Mouse (Mus musculus): ENCODE measurements around the gene Kptn. TPM values are rescaled to one million over a fixed set of nuclear protein-coding genes. Genes with fewer than 3 reads are reported as not detected.

Kptn gene
- polyA plus RNA-seq, 1 experiment: 21.4 TPM

DNA sequence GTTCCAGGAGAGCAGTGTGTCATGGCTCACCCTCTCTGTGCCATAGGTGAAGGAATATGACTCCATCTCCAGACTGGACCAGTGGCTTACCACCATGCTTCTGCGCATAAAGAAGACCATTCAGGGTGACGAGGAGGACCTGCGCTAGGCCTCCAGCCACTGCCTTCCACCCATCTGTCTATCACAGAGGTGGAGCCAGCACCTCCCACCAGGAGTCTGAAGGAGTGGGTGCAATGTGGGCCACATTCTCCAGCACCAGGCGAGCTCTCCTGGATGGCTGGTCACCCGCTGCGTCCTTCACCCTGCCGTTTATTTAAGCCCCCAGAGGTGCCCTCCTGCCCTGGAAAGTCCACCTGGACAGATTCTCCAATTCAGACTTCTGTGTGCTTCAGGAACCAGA, 3.3 kb upstream of the Kptn start:
- no peak for DNase-seq (ENCODE audit: low read depth, low spot score)
- WGBS: 97% methylated on average over 7 of the region's 7 CpGs

DNA sequence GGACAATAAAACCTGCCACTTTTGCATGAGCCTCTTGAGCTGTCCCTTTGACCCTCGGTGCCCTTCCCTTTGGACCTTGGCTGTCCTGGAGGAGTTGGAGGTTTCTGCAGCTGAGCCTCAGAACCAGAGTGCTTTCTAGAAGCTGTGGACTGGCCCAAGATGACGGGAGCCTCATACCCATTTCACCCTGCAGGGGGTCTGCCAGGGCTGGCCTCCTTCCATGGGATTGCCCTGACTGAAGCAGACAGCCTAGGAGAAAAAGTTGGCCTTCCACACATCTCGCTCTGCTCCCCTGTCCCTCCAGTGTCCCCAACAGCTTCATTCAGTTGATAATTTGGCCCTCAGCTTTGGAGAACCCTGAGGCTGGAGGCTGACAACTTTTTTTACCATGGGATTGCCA, 2.6 kb upstream of the Kptn start:
- 92% methylated on average over 3 of the region's 3 CpGs for WGBS
- DNase-seq (ENCODE audit: low read depth, low spot score): no peak

DNA sequence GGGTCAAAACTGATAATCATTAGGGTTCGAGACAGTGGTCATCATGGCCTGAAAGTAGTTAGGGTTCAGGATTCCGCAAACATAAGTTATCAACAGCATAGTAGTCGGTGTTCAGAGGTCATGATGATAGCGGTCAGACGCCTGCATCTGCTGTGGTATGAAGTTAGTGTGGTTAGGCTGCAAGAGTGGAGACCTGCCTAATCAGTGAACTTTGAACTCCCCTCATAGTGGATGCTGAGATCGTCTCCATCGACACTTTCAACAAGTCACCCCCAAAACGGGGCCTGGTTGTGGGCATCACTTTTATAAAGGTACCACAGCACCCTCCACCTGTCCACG, 536 bp downstream of the Kptn start:
- 35% methylated on average over 9 of the region's 9 CpGs for WGBS
- no peak for DNase-seq (ENCODE audit: low read depth, low spot score)

DNA sequence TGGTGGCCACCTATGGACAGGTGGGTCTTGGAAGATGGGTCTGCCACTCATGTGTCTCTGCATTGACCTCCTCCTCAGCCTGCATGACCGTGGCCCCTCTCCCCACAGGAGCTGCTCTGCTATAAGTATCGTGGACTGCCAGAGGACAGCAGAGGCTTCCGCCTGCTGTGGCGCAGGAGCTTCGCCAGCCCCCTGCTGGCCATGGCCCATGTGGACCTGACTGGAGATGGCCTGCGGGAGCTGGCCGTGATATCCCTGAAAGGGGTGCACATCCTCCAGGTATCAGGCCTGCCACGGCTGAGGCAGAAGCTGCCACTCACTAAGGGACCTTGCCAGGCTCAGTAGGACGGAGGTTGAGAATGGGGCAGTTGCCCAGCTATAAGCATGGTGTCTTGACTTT, 6.1 kb downstream of the Kptn start:
- no peak for DNase-seq (ENCODE audit: low read depth, low spot score)
- 83% methylated on average over 9 of the region's 9 CpGs for WGBS

DNA sequence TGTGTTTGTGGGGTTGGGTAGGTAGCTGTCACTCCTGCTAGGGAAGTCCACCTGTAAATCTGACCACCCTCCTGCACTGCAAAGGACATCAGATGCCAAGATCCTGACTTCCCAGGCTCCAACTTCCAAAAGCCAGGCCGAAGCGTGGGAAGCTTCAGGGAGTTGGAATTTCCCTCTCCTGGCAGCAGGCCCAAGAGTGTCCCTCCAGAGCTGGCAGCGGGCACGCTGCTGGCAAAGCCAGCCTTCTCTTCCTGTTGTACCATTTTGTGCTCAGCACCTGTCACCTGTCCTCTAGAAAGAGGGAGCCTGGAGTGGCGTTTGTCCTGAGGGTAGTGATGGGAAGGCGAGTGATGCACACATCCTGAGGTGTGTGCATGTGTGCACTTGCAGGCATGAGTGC, 8.6 kb downstream of the Kptn start:
- DNase-seq (ENCODE audit: low read depth, low spot score): no peak
- 59% methylated on average over 6 of the region's 6 CpGs for WGBS

DNA sequence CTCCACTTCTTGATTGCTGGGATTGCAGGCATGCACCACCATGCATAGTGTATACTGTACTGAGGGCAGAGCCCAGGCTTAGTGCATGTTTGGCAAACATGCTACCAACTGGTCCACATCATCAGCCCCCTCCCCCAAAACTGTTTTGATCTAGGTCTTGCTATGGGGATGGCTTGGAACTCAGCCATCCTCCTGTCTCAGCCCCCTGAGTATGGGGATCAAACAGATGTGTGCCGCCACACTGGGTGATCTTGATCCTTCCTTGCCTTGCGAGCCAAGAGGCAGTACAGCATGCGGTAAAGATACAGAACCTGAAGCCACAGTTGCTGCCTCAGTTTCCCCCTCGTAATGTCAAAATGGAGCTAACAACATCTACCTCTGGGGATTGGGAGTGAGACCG, 9.2 kb downstream of the Kptn start:
- 67% methylated on average over 5 of the region's 5 CpGs for WGBS
- DNase-seq (ENCODE audit: low read depth, low spot score): no peak

DNA sequence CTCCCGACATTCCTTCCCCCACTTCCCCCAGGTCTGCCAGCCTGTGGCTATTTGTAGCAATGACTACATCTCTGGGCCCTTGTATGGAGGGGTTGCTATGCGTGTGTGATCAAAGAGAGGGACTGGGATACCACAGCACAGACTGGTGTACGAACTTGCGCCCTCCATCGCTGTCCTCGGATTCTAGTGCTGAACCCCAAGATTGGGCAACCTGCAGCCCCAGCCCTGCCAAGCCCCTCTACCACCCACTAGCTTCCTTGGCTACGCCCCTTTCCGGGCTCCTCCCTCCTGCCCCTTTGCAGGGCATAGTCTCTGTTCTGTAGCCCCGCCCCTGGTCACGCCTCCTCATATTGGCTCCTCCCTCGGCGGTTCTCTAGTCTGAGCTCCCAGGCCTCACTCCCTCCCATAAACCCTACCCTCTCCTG, 9.7 kb downstream of the Kptn start, which contains the start of gene Slc8a2:
Slc8a2 (plus strand) TSS at position 406 of the 425 bp plus-strand sequence.
- 6% methylated on average over 12 of the region's 12 CpGs for WGBS
- no peak for DNase-seq (ENCODE audit: low read depth, low spot score)

DNA sequence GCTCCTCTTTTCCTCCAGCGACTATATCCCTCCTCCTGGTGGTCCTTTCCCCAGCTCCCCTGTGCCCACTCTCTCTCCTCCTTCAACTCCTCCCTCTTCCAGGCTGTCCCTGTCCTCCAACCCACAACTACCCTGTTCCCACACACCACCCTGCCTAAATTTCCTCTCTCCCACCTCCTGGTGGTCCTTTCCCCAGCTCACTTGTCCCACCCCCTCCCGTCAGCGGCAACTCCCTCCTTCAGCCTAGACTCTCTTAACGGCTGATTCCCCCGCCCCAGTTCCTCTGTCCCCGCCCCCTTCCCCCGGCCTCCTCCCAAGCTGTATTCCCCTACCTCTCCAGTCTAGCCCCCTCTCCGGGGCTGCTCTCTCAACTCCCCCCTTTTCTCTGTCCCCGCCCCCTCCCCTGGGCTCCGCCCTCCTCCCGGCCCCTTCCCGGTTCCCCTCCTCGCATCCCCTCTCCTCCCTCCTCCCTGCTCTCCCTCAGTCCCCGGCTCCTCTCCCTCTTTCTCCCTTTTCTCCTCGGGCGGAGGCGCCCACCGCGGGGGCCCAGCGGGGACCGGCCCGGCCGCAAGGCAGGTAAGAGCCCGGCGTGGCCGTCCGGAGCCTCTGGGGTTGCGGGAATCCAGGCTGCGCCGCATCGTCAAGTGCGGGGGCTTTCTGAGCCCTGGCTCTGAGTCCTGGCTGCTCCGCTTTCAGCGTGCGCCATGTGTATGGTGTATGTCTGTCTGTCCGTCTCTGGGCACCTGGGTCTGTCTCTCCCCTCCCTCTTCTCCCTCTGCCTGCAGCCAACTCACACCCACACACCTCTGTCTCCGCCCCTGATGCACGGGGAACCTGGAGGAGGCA, 10.4 kb downstream of the Kptn start:
- no peak for DNase-seq (ENCODE audit: low read depth, low spot score)
- WGBS: 3% methylated on average over 36 of the region's 38 CpGs

DNA sequence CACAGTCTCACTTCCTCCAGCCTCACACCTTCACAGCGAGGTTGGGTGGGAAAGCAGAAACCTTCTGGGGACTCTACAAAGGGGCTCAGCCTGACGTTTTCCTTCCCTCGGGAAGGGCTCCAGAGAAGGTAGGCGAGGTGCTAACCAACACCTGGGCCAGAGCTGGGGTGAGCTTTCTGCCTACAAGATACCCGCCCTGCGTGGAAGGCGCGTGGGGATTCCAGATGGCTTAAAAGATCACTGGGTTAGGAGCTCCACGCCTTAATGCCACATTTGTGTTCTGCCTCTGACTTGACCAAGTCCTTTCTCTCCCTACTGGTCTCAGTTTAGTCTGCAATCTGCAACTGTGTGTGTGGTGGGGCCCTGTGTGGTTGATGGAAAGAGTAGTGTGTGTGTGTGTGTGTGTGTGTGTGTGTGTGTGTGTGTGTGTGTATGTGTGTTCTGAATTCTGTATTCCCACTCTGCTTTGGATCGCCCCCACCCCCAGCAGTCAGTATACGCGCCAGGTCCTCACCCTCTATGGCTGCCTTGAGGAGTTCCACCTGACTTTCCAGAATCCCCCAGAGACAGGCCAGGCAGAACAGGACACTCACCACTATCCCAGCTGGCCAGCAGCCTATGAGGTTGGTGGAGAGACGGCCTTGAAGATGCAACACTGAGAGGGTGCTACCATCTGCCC, 11.4 kb downstream of the Kptn start:
- DNase-seq (ENCODE audit: low read depth, low spot score): no peak
- WGBS: 26% methylated on average over 13 of the region's 13 CpGs

DNA sequence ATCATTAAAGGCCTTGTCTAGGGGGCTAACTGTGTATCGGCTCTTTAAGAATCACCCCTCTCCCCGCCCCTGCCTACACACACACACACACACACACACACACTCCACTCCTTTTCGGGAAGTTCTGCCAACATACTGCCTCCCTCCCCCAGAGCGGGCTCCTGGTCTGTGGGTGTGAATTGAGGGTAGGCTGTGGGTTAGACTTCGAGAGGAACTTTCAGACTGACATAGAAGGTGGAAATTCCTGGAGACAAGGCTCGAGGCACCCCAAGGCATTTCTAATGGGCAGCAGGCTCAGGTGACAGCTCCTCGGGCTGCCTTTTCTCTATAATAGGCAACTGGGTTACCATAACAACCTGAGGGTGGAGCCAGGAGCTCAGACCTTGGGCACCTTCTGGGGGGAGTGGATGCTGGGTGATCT, 12.5 kb downstream of the Kptn start:
- no peak for DNase-seq (ENCODE audit: low read depth, low spot score)
- whole genome bisulfite sequencing: 5% methylated on average over 7 of the region's 7 CpGs

DNA sequence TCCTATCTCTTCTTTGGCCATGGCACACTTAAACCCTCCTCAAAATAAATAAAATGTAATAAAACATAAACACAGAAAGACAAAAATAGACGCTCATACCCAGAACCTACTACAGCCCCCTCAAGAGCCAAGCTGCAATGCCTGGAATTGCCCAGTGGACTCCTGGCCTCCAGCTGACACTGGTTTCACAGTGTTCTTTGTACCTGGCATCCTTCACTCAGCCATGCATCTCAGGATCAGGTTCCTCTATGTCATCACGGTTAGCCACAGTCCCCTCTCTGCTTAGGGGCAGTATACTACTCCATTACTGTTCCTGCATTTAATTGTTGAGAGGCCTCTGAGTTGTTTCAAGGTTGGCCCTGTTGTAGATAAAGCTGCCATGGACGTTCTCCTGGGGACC, 13.2 kb downstream of the Kptn start:
- WGBS: 42% methylated on average over 3 of the region's 3 CpGs
- no peak for DNase-seq (ENCODE audit: low read depth, low spot score)

DNA sequence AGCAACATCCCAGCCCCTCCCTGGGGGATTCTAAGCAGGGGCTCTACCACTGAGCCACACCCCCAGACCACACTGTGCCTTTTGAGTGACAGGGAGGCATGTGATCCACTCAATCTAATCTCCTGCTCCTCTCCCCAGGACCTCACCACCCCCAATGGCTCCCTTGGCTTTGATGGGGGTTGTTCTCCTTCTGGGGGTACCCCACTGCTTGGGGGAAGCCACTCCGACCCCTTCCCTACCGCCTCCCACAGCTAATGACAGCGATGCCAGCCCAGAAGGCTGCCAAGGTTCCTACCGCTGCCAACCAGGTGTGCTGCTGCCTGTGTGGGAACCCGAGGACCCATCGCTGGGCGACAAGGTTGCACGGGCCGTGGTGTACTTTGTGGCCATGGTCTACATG, 14.0 kb downstream of the Kptn start:
- WGBS: 90% methylated on average over 9 of the region's 9 CpGs
- no peak for DNase-seq (ENCODE audit: low read depth, low spot score)

DNA sequence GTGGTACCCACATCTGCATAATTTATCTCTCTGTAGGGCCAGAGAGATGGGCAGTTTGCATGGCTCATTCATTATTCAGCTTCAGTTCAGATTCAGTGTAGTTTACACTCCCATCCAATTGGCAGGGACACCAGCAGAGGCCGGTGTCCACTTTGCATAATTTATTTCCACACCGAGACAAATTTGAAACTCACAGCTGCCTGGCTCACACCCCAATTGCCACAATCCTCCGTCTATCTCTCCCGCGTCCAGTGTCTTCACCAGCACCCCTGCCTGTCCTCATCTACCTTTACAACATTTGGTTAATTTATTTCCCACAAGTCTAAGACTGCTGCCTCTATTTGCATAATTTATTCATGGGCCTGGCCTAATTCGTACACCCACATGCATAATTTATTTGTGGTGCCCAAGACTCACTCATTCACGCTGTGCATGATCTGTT, 15.3 kb downstream of the Kptn start:
- WGBS: 59% methylated on average over 7 of the region's 7 CpGs
- DNase-seq (ENCODE audit: low read depth, low spot score): no peak

DNA sequence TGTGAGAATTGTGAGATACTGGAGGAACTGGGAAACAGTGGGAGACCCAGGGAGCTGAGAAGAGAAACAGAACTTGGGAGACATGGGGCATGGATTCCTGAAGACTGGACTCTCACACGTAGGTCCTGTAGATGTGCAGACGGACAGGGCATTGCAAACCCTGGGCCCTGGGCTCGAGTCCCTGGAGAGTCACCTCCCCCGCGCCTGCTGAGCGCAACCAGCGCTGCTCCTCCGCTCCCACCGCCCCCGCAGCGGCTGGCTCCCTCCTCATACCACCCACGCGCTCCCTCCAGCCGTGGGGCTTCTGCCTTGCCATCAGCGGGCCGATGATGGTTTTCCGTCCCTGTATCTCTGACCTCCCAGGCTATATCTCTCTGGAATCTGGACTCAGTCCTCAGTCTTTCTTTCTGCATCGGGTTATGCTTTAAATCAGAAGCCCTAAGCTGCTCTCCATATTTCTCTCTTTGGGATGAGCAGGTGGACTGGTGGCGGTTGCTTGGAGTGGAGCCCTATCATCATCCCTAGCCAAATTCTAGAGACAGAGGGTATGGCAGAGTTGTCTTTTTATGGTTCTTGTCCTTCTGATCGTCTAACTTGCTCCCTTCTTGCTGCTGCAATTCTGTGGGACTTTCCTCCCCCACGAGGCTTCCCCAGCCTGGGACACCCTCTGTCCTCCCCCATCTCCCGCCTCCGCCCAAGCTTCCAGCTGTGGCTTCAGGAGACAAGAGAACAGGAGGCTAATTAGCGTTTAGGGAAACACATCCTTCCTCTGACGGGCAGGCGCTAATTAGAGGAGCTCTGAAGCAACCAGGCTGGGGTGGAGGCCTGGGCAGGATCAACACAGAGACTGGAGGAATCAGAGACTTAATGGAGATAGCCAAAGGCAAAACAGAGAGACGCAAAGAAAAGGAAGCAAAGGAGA, 27.1 kb downstream of the Kptn start:
- WGBS: 43% methylated on average over 27 of the region's 27 CpGs

DNA sequence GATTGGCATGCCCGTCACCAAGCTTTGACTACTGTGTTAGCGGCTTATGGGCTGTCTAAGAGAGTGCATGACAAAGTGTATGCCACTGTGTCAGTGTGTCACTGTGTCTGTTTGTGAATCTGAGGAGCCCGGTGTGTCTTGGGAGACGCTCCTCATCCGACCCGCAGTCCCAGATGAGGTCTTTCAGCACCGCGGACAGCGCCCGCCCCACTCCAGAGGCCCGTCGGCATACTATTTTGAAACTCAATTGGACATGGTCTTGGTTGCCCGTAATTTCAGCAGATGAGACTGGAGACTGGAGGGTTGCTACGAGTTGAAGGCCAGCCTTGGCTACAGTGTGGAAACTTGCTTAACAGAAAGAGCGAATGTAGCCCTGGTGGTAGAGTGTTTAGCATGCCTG, 27.9 kb downstream of the Kptn start:
- 18% methylated on average over 15 of the region's 15 CpGs for WGBS
- no peak for DNase-seq (ENCODE audit: low read depth, low spot score)

More for the DNA sequence above, 27.1 kb downstream of the Kptn start:
- DNase-seq (ENCODE audit: low read depth, low spot score): no peak

DNA sequence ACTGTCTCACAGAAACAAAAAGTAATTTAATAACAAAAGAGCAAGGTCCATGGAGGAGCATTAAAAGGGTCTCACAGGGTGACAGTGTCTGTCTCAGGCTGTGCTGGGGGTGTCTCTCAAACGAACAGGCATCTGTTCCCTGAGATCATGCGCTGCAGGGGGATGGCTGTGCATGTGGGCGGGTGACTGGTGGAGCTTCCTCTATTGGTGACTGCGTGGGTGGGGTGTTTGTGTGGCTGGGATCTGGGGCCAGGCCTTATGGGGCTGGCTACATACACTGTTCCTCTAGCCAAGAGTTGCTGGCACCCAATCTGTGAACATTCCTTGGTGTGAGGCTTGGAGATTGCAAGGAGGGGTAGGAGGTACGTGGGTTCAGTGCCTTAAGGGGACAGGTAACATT, 29.5 kb downstream of the Kptn start:
- 42% methylated on average over 5 of the region's 5 CpGs for WGBS
- DNase-seq (ENCODE audit: low read depth, low spot score): no peak

DNA sequence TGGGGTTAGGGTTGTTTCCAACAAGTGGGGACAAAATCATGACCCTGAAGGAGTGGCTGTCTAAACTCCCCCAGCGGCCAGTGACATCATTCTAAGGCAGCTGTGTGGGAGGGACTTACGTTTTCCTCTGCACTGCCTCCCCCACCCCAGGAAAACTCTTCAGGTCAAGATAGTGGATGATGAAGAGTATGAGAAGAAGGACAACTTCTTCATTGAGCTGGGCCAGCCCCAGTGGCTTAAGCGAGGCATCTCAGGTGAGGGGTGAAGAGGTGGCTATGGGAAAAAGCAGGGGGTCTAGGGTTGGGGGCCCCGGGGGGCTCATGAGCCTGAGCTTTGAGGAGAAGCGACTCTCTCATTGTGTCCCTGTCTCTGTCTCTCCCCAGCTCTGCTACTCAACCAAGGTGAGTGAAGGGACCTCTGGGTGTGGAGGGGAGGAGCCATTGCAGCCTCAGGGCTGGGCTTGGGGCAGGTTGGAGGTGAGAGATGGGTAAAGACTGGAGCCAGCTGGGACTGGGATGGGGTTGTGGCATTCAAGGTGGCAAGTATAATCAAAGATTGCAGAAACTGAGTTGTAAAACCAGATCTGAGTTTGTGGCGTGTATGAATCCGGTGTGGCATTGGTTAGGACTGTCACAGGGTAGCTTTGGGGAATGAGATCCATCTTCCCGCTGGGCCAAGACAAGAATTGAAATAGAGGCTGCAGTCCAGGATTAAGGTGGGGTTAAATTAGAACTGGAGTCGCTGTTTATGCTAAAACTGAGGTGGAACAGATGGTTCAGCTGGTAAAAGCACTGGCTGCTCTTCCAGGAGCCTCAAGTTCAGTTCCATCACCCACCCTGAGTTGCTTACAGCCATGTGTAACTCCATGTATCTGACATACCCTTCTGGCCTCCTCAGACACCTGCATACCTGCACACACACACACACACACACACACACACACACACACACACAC, 30.8 kb downstream of the Kptn start:
- WGBS: 61% methylated on average over 9 of the region's 9 CpGs
- no peak for DNase-seq (ENCODE audit: low read depth, low spot score)

DNA sequence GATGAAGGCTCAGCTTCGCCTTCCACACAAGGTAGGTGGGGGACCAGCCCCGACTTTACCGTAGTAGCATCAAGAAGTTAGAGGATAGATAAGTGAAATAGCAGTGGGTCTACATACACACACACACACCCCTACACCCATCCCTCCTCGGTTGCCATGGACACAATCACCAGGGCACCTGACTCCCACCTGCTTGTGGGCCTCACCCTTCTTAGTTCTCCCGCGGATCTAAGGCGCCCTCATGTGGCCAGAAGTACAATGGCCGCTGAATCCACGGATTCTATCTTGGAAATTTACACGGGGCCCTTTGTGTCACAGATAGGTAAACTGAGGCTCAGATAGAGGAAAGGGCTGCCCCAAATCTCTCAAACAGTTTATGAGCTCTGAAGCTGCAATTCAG, 33.8 kb downstream of the Kptn start:
- DNase-seq (ENCODE audit: low read depth, low spot score): no peak
- 18% methylated on average over 10 of the region's 10 CpGs for WGBS

Data from large intestine, adult 2 months (tissue).